Mouse (Mus musculus) right cerebral cortex, postnatal 14 days (tissue): Measurements from ENCODE around the gene Scgb1b7.
"Not testable (repeated sequence)": the region's sequence is repeated elsewhere in the genome, so short reads cannot be mapped to it uniquely, and the experiment has no call there.

Experiments used
- DNase-seq: peaks from one replicate; pipeline ENCODE4 v3.0.0; 2022

The Scgb1b7 gene

DNA sequence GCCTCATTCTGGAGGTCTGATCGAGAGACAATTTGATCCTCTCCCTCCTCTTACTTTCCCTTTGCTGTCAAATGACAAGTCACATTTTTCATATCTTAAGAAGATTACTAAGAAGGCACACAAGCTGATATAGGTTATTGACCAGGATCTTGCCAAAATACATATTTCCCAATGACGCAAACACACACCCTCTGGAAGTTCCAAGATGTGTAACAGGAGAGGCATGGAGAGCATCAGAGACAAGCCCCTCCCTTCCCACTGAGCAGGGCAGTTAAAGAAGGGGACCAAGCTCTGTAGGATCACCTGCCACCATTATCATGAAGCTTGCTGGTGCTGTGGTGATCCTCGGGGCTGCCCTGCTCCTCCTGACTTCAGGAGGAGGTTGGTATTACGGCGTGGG lies at the start of gene Scgb1b7:
Gene Scgb1b7, plus strand, starts transcription at position 301 of the 400 bp plus-strand sequence.
- DNase-seq: not testable (repeated sequence)

- DNase-seq: not testable (repeated sequence)
Observed at GRCm38 (mm10) chr7:31705657-31706056, 6.8 kb upstream of the Scgb1b7 start, which contains the start of gene Scgb2b7. Gene Scgb2b7 (minus strand): TSS chr7:31705757.
